Mouse (Mus musculus): ENCODE data around the gene Klf9. TPM values are rescaled to one million over a fixed set of nuclear protein-coding genes. Genes with fewer than 3 reads are reported as not detected.

Gene Klf9
- polyA plus RNA-seq, 1 experiment from 2014 or later: 1.3 TPM

- H3K27ac ChIP-seq: no peak overlapping the region
- no peak overlapping the region for H3K4me3 ChIP-seq
- H3K9me3 ChIP-seq (replicated peaks): no peaks in the 10 kb centered on the region
- H3K4me1 ChIP-seq: no peaks in the 10 kb centered on the region
- no peaks in the 10 kb centered on the region for H3K27me3 ChIP-seq (ENCODE audit: low read depth, poor library complexity, severe bottlenecking)
- no peak for DNase-seq (ENCODE audit: low spot score)
- peaks cover 15% of the 10 kb centered on the region; the same call in 1 of the 2 replicates for H3K36me3 ChIP-seq
- 95% methylated on average over 4 of the region's 4 CpGs for WGBS
Observed at GRCm38 (mm10) chr19:23183493-23183892, 42.5 kb downstream of the Klf9 start.

- Histone ChIP-seq H3K4me1 (no peaks in the 10 kb centered on the region), H3K36me3 (peaks cover 15% of the 10 kb centered on the region; the same call in 1 of the 2 replicates), H3K27me3 (ENCODE audit: low read depth, poor library complexity, severe bottlenecking) (no peaks in the 10 kb centered on the region), H3K27ac (no peak overlapping the region), H3K9me3 (replicated peaks) (no peaks in the 10 kb centered on the region), H3K4me3 (no peak overlapping the region)
- DNase-seq (ENCODE audit: low spot score): no peak
- WGBS: 91% methylated on average over 4 of the region's 4 CpGs
Observed at GRCm38 (mm10) chr19:23184068-23184467, 43.0 kb downstream of the Klf9 start.

- Histone ChIP-seq H3K27me3 (ENCODE audit: low read depth, poor library complexity, severe bottlenecking) (no peaks in the 10 kb centered on the region), H3K27ac (no peak overlapping the region), H3K4me3 (no peak overlapping the region), H3K4me1 (no peaks in the 10 kb centered on the region), H3K36me3 (peaks cover 15% of the 10 kb centered on the region), H3K9me3 (replicated peaks) (no peaks in the 10 kb centered on the region)
- no peak for DNase-seq (ENCODE audit: low spot score)
- 92% methylated on average over 6 of the region's 6 CpGs for WGBS
Observed at GRCm38 (mm10) chr19:23187732-23188131, 46.7 kb downstream of the Klf9 start.

- Histone ChIP-seq H3K4me1 (no peaks in the 10 kb centered on the region), H3K9me3 (replicated peaks) (no peaks in the 10 kb centered on the region), H3K27me3 (ENCODE audit: low read depth, poor library complexity, severe bottlenecking) (no peaks in the 10 kb centered on the region), H3K27ac (no peak overlapping the region), H3K4me3 (no peak overlapping the region), H3K36me3 (peaks cover 9% of the 10 kb centered on the region)
- 96% methylated on average over 7 of the region's 7 CpGs for WGBS
- DNase-seq (ENCODE audit: low spot score): no peak
Observed at GRCm38 (mm10) chr19:23188986-23189385, 48.0 kb downstream of the Klf9 start.

GRCm38 (mm10) chr19:23189744-23190143 lies 48.7 kb downstream of the Klf9 start:
- Histone ChIP-seq H3K27me3 (ENCODE audit: low read depth, poor library complexity, severe bottlenecking) (no peaks in the 10 kb centered on the region), H3K4me1 (no peaks in the 10 kb centered on the region), H3K36me3 (peaks cover 11% of the 10 kb centered on the region), H3K27ac (no peak overlapping the region), H3K4me3 (no peak overlapping the region), H3K9me3 (replicated peaks) (no peaks in the 10 kb centered on the region)
- no peak for DNase-seq (ENCODE audit: low spot score)
- 91% methylated on average over 1 of the region's 1 CpGs for WGBS

- Histone ChIP-seq H3K36me3 (peaks cover 13% of the 10 kb centered on the region), H3K27me3 (ENCODE audit: low read depth, poor library complexity, severe bottlenecking) (no peaks in the 10 kb centered on the region), H3K9me3 (replicated peaks) (no peaks in the 10 kb centered on the region), H3K4me1 (no peaks in the 10 kb centered on the region), H3K27ac (no peak overlapping the region), H3K4me3 (no peak overlapping the region)
- DNase-seq (ENCODE audit: low spot score): no peak
- 95% methylated on average over 6 of the region's 6 CpGs for WGBS
Observed at GRCm38 (mm10) chr19:23191486-23191885, 50.5 kb downstream of the Klf9 start.

DNA sequence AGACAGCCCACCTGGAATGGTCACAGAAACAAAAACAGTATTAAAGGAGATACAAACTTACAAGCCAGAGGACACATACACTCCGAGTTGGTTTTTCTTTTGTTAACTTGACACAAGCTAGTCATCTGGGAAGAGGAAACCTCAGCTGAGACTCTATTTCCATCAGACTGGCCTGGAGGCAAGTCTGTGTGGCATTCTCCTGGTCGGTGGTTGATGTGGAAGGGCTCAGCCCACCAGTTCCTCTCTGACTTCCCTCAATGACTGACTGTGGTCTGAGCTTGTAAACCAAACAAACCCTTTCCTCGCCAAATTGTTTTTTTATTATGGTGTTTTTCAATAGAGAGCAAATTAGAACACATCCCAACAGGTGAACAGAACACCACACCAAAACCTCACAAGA lies 52.0 kb downstream of the Klf9 start:
- DNase-seq (ENCODE audit: low spot score): no peak
- Histone ChIP-seq H3K36me3 (peaks cover 26% of the 10 kb centered on the region), H3K4me3 (no peak overlapping the region), H3K4me1 (no peaks in the 10 kb centered on the region), H3K9me3 (replicated peaks) (no peaks in the 10 kb centered on the region), H3K27me3 (ENCODE audit: low read depth, poor library complexity, severe bottlenecking) (no peaks in the 10 kb centered on the region), H3K27ac (no peak overlapping the region)
- 82% methylated on average over 3 of the region's 3 CpGs for WGBS

- Histone ChIP-seq H3K9me3 (replicated peaks) (no peaks in the 10 kb centered on the region), H3K36me3 (peaks cover 74% of the 10 kb centered on the region), H3K27me3 (ENCODE audit: low read depth, poor library complexity, severe bottlenecking) (no peaks in the 10 kb centered on the region), H3K4me3 (no peak overlapping the region), H3K4me1 (no peaks in the 10 kb centered on the region), H3K27ac (no peak overlapping the region)
- no peak for DNase-seq (ENCODE audit: low spot score)
- 91% methylated on average over 5 of the region's 5 CpGs for WGBS
Observed at GRCm38 (mm10) chr19:23202106-23202505, 61.1 kb downstream of the Klf9 start.

- Histone ChIP-seq H3K27ac (no peak overlapping the region), H3K4me1 (no peaks in the 10 kb centered on the region), H3K9me3 (replicated peaks) (no peaks in the 10 kb centered on the region), H3K4me3 (no peak overlapping the region), H3K36me3 (peaks cover 69% of the 10 kb centered on the region), H3K27me3 (ENCODE audit: low read depth, poor library complexity, severe bottlenecking) (no peaks in the 10 kb centered on the region)
- DNase-seq (ENCODE audit: low spot score): no peak
- 97% methylated on average over 3 of the region's 3 CpGs for WGBS
Observed at GRCm38 (mm10) chr19:23203505-23204053, 62.6 kb downstream of the Klf9 start.

- no peaks in the 10 kb centered on the region for H3K9me3 ChIP-seq (replicated peaks)
- no peak for DNase-seq (ENCODE audit: low spot score)
- H3K4me1 ChIP-seq: no peaks in the 10 kb centered on the region
- H3K27me3 ChIP-seq (ENCODE audit: low read depth, poor library complexity, severe bottlenecking): no peaks in the 10 kb centered on the region
- peaks cover 86% of the 10 kb centered on the region for H3K36me3 ChIP-seq
- 90% methylated on average over 6 of the region's 6 CpGs for WGBS
- no peak overlapping the region for H3K27ac ChIP-seq
- H3K4me3 ChIP-seq: no peak overlapping the region
Observed at GRCm38 (mm10) chr19:23211325-23211724, 70.3 kb downstream of the Klf9 start.

- Histone ChIP-seq H3K36me3 (peaks cover 96% of the 10 kb centered on the region), H3K27me3 (ENCODE audit: low read depth, poor library complexity, severe bottlenecking) (no peaks in the 10 kb centered on the region), H3K4me1 (no peaks in the 10 kb centered on the region), H3K27ac (no peak overlapping the region), H3K9me3 (replicated peaks) (no peaks in the 10 kb centered on the region), H3K4me3 (no peak overlapping the region)
- 94% methylated on average over 8 of the region's 8 CpGs for WGBS
- no peak for DNase-seq (ENCODE audit: low spot score)
Observed at GRCm38 (mm10) chr19:23214326-23214725, 73.3 kb downstream of the Klf9 start.

MicroRNA genes within 50 kb of the gene (microRNA counts, 519-probe panel; counts per million panel counts)
- 684 counts per million, percentile 72 among the panel's probes with 10 or more counts for microRNA mmu-miR-1192

Small RNAs within 50 kb of the gene (microRNA-seq; reads per million reads assigned to microRNA genes)
- gene Mir1192: not detected

Other genes starting within 250 kb of the Klf9 start
- gene Smc5, start 132.7 kb downstream of the Klf9 start, polyA plus RNA-seq (2016; fragmentation: Nextera tagmentation; extraction: Ambion mirVana): 40.1 and 49.4 TPM in 2 replicates